Mouse (Mus musculus): ENCODE measurements around the gene Aff3.

Aff3 gene

DNA sequence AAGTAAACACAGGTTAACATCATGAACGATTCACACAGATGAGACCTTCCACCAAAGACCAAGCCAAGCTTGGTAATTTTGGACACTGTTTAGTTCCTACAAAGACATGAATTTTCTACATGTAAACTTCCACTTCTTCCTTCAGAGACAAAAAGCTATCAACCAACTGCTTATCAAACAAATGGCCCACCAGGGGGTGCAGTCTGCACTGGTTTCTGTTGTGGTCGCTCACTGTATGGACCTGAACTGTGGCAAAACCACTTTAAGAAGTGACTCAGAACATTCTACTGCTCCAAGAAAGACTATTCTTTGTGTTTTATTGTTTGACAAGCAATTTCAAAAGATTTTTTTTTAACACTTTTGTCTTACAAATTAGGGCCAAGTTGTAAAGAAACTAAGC lies 271.8 kb downstream of the Aff3 start:
- in situ Hi-C loops (cut with MseI, MboI) = no loop called here

DNA sequence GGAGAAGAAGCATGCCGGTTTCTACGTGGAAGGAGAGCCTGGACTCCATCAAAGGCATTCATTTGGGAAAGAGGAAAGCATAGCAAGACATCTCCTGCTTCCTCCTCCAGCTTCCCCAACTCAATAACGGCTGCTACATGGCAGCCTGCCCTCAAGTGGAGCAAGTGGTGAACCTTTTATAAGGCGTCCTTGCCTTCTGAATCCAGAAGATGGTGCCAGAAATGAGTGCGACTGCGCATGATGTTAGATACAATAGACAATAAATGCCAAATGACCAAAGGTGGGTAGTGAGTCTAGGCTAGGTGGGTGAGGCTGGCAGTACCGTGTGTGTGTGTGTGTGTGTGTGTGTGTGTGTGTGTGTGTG lies 273.9 kb downstream of the Aff3 start:
- in situ Hi-C loops (cut with MseI, MboI) = no loop called here

DNA sequence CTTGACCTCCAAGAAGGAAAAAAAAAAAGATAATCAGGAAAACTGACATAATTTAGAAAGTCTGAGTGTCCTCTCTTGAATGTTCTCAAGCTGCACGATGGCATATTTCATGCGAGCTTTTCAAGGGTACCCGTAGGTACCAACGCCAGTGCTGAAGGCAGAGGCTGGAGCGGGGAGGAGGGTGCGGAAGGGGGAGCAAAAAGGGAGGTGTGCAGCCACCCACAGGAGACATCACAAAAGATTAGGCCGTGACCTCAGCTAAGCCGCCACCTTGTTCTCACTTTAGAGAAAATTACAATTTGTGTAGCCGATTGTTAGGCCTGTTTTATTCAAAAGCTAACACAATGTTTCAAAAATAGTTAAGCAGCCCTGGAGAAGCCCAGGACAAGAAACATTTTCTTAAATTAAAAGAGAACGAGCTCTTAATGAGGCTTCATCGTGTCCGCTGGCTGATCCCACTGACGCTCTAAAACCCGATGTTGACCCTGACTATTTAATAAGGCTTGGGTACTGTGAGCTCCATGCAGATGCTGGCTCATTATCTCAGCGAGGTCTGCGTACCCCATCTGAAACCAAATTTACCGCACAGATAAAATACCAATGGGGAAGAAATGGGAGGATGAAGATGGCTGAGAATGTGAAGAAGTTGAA lies 274.4 kb downstream of the Aff3 start:
- in situ Hi-C loops (cut with MseI, MboI) = no loop called here

DNA sequence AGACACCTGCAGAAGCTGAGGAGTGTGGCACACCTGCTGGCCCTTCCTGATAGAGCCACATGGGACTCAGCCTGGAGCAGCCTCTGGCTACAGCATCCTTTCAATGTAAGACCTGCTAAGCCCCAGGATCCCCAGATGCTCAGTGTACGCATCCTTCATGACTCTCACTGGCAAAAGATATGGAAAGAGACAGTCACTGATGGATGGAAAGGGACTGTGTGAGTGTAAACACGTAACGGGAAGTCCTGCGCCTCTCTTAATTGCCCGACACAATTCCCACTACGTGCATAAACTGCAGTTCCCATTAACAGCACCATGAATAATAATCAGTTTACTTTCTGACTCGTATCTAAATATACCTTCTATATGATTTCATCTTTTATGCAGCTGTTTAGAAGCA lies 275.2 kb downstream of the Aff3 start:
- in situ Hi-C loops (cut with MseI, MboI) = no loop called here

- in situ Hi-C loops (cut with MseI, MboI) = no loop called here
These were observed 276.3 kb downstream of the Aff3 start for GRCm38 (mm10) chr1:38388466-38388865.

GRCm38 (mm10) chr1:38387438-38387837 lies 277.3 kb downstream of the Aff3 start:
- in situ Hi-C loops (cut with MseI, MboI) = no loop called here

- in situ Hi-C loops (cut with MseI, MboI) = no loop called here
These were observed 280.2 kb downstream of the Aff3 start for GRCm38 (mm10) chr1:38384457-38385121.

DNA sequence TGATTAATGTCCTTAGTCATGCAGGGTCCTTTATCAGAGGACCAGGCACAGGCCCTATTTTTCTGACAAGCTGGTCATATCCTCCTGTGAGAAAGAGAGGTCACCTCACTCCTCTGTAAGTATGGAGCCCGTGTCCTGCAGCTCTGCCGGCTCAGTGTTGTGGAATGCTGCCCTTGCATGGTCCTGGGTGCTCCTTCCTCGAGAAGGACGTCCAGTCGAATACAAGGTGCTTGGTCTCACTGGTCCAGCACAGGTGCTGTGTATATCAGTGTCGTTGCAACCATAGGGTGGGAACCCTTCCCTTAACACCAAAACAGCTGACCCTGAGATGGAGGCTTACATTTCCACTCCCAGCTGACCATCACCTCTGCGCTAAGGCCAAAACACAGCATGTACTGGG lies 280.7 kb downstream of the Aff3 start:
- in situ Hi-C loops (cut with MseI, MboI) = no loop called here

- in situ Hi-C loops (cut with MseI, MboI) = no loop called here
These were observed 282.1 kb downstream of the Aff3 start for GRCm38 (mm10) chr1:38382683-38383082.

GRCm38 (mm10) chr1:38377930-38378329 lies 286.8 kb downstream of the Aff3 start:
- in situ Hi-C loops (cut with MseI, MboI) = no loop called here

- in situ Hi-C loops (cut with MseI, MboI) = no loop called here
These were observed 295.6 kb downstream of the Aff3 start for GRCm38 (mm10) chr1:38369166-38369565.

- in situ Hi-C loops (cut with MseI, MboI) = no loop called here
These were observed 296.6 kb downstream of the Aff3 start for GRCm38 (mm10) chr1:38368081-38368689.

DNA sequence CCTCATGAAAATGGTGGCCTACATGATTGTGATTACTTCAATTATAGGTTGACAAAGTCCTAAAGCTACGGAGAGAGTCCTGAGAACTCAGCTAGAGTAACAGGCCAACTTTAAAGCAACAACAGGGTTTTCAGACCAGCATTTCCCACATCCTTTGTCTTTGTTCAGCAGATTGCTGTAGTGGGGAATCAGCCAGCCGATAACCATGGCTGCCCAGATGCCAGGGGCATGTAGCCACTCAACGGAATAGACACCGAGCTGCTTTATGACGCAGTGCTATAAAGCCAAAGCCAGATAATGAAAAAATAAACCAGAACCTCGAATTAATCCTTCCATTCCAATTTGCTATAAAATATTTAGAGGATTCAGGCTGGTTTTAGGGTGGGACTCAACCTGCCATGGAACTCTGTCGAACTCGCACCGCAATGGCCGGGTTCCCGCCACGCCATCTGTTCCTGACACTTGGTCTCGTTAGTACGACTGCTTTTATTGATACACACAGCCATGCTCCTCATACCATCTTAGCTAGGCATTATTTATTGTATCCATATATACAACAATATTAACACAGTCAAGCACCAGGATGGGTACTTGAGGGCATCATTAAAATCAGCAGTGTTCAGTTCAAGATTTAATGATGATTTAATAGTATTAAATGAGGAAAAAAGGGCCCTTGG lies 297.2 kb downstream of the Aff3 start:
- in situ Hi-C loops (cut with MseI, MboI) = no loop called here

GRCm38 (mm10) chr1:38363856-38364255 lies 300.9 kb downstream of the Aff3 start:
- in situ Hi-C loops (cut with MseI, MboI) = no loop called here

GRCm38 (mm10) chr1:38362275-38362674 lies 302.5 kb downstream of the Aff3 start:
- in situ Hi-C loops (cut with MseI, MboI) = no loop called here

DNA sequence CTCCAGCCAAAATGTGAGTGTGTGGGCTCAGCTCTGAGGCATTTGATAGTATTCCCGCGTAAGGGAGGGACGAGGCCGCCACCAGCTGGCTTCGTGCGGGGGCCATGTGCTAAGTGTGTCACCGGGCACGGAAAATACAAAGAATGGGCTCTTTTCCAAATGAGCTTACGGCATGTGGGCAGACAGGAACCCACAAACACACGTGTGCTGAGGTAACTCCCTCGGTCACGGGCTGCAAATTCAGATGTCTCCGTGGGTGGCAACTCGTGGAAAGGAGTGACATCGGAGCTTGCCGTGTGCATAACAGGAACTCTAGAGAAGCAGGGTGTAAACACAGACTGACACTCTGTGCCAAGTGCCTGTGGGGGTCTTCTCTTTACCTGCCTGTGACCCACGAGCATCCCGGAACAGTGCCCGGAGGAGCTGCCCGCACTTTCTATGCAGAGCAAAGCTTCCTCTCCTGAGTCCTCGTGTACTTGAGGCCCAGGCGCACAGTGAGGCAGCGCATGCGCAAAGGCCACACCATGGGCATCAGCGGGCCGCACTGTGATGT lies 305.9 kb downstream of the Aff3 start:
- in situ Hi-C loops (cut with MseI, MboI) = no loop called here

DNA sequence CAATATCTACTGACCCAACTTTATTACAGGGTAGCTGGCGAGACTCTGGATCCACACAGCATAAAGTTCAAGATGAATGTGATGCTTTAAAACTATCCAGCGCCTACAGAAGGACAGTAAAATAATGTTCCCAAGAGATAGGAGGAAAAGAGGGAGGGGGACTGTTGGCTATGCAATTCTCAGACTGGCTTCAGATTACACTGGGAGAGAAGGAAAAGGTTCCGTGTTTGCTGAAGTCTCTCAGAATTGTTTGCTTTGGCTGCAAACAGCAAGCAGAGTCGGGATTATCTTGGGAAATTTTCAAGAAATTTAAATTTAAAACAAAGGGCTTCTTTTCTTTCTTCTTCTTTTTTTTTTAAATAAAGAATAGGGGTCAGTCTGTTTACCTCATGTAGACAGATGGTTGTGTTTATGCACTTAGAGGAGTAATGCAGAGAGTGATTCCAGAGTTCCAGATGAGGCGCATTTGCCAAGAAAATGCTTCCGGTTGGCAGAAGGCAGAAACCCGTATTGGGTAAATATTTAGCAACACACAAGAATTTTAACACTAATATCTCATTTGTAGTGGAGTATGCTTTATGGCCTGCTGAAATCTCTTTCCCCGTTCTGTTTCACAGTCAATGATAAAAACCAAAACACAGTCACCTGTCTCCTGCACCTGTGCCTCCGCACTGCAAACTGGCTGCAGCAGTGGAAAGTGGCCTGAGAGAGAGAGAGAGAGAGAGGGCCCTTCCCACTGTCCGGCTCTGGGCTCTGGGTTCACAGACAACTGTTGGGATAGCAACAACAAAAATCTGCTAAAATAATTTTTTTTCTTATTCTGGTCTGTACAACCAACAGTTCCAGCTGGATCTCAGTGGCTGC lies 306.6 kb downstream of the Aff3 start:
- in situ Hi-C loops (cut with MseI, MboI) = no loop called here

DNA sequence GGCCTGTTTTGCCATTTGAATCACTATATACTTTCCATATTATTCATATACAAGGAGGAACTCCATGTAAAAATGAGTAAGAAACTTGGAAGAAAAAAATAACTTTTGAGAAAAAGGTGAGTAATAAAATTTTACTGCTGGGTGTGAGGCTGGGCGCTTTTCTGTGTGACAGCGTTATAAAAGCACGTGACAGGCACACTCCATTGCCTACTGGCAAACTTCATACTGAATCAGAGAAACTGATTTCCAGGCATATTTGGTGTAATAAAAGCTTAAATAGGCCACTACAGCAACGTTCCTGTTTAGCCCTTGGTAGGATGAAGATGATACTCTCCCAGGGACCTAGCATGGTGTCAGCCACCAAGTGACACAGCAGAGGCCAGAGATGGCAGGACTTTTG lies 310.2 kb downstream of the Aff3 start:
- in situ Hi-C loops (cut with MseI, MboI) = no loop called here

GRCm38 (mm10) chr1:38347346-38347745 lies 317.4 kb downstream of the Aff3 start:
- in situ Hi-C loops (cut with MseI, MboI) = no loop called here

- in situ Hi-C loops (cut with MseI, MboI) = no loop called here
These were observed 330.5 kb downstream of the Aff3 start for GRCm38 (mm10) chr1:38334206-38334605.

DNA sequence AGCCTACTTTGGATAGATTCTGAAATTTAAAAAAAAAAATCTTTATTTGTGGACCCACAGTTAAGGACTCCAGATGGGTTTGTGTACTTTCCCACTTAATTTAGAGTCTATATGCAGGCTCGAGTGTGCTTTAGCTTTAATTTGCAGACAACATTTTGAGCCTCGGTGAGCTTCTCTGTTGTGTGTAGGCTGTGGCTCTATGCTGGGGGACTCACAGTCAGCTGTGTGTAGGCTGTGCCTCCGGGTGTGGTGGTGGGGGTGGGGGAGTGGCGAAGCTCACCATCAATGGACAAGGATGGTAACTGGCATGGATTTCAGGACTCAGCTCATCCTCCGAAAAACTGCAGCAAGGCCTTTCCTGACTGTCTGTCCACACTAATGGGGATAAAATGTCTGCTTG lies 331.8 kb downstream of the Aff3 start:
- in situ Hi-C loops (cut with MseI, MboI) = no loop called here
